Mouse (Mus musculus) kidney, adult 2 months (tissue): Measurements from ENCODE around the gene Defb29. TPM values are rescaled to one million over a fixed set of nuclear protein-coding genes. Genes with fewer than 3 reads are reported as not detected.

ENCODE experiments used
- DNase-seq: peaks from one replicate; pipeline ENCODE4 v3.0.0; 2021
- H3K27ac ChIP-seq: fragments of 200-500 bp; 2 replicates; pipeline ENCODE4 v1.5.1; 2012; ENCODE audit warnings: low read depth, low read length, control low read depth, inconsistent platforms; ENCODE audit not compliant: insufficient read depth
- H3K27me3 ChIP-seq: fragments of 200-500 bp; replicated peaks from 2 replicates; pipeline ENCODE4 v1.6.1; 2012; ENCODE audit warnings: mild to moderate bottlenecking, moderate library complexity, low read length, inconsistent platforms; ENCODE audit not compliant: control insufficient read depth, insufficient read depth
- H3K36me3 ChIP-seq: fragments of 200-500 bp; 2 replicates; pipeline ENCODE4 v1.6.1; 2012; ENCODE audit warnings: mild to moderate bottlenecking, moderate library complexity, low read length, inconsistent platforms; ENCODE audit not compliant: control insufficient read depth, insufficient read depth
- H3K4me1 ChIP-seq: fragments of 200-500 bp; 2 replicates; pipeline ENCODE4 v1.6.1; 2011; ENCODE audit warnings: low read length; ENCODE audit not compliant: control insufficient read depth, insufficient read depth
- H3K4me3 ChIP-seq: fragments of 200-500 bp; 2 replicates; pipeline ENCODE4 v1.5.1; 2011; ENCODE audit warnings: mild to moderate bottlenecking, low read depth, low read length, control low read depth; ENCODE audit not compliant: insufficient read depth
- CTCF ChIP-seq: fragments of 200-500 bp; conservative IDR thresholded peaks from 2 replicates; pipeline ENCODE4 v1.5.1; 2011; ENCODE audit warnings: low read depth, mild to moderate bottlenecking, control low read depth, low read length, moderate library complexity, mixed read lengths; ENCODE audit not compliant: insufficient read depth, insufficient read length
- POLR2A ChIP-seq: fragments of 200-500 bp; IDR thresholded peaks from one replicate; pipeline ENCODE4 v1.6.1; 2011; ENCODE audit warnings: low read depth, low read length, control low read depth
- WGBS: fragments of 180-500 bp; shearing (Covaris S2); methylation state at CpG from one replicate; pipeline ENCODE4 v1.1.7; 2018; 5-methylcytosine and 5-hydroxymethylcytosine counted together
- polyA plus RNA-seq: library from polyadenylated mRNA; depleted of rRNA; stranded (reverse); fragments of >200 nt; gene quantifications from 2 replicates; pipeline ENCODE4 v1.2.3, GENCODE M21; 2012

Gene Defb29
- polyA plus RNA-seq, 1 experiment, result 165 TPM

DNA sequence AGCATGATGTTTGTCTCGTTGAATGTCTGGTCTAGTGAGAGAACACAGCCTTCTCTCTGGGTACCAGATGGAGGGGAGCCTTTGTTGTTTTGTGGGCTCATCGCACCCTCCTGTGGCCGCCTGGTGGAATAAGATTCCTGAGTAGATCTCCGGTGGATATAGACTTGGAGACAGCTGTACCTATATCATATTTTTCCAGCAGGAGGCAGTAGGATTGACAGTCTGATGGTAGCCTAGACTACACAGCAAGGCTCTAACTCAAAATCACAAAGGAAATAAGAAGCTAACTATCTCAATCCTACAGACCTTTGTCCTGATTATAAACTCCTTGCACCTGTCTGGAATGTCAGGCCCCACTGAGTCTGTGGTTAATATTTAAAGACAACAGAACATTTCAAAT lies 4.8 kb upstream of the Defb29 start:
- H3K27ac ChIP-seq, result peak overlapping the region; percentile 70; the same call in 1 of the 2 replicates

GRCm38 (mm10) chr2:152543478-152543877 lies 3.6 kb upstream of the Defb29 start:
- Histone ChIP-seq H3K4me1 (peaks cover 8% of the 10 kb centered on the region), H3K4me3 (no peak overlapping the region), H3K27ac (peak overlapping the region; percentile 47; the same call in 1 of the 2 replicates), H3K36me3 (no peaks in the 10 kb centered on the region), H3K27me3 (no peaks in the 10 kb centered on the region)
- TF ChIP-seq CTCF (no peak), POLR2A (no peak)
- 30% methylated on average over 4 of the region's 4 CpGs for WGBS
- DNase-seq, result peak; percentile 88

More for the DNA sequence above, 4.8 kb upstream of the Defb29 start:
- TF ChIP-seq POLR2A (no peak), CTCF (peak; percentile 64)
- H3K36me3 ChIP-seq, result no peaks in the 10 kb centered on the region
- no peak overlapping the region for H3K4me3 ChIP-seq
- H3K4me1 ChIP-seq, result peaks cover 8% of the 10 kb centered on the region
- H3K27me3 ChIP-seq, result no peaks in the 10 kb centered on the region
- DNase-seq, result peak; percentile 83
- WGBS, result 10% methylated on average over 4 of the region's 4 CpGs

- no peak for DNase-seq
- Histone ChIP-seq H3K27ac (peak overlapping the region; percentile 36; the same call in 1 of the 2 replicates), H3K27me3 (no peaks in the 10 kb centered on the region), H3K36me3 (no peaks in the 10 kb centered on the region), H3K4me1 (peaks cover 8% of the 10 kb centered on the region), H3K4me3 (no peak overlapping the region)
- 77% methylated on average over 2 of the region's 2 CpGs for WGBS
- TF ChIP-seq POLR2A (no peak), CTCF (no peak)
These were observed 3.0 kb upstream of the Defb29 start for GRCm38 (mm10) chr2:152542897-152543296.

DNA sequence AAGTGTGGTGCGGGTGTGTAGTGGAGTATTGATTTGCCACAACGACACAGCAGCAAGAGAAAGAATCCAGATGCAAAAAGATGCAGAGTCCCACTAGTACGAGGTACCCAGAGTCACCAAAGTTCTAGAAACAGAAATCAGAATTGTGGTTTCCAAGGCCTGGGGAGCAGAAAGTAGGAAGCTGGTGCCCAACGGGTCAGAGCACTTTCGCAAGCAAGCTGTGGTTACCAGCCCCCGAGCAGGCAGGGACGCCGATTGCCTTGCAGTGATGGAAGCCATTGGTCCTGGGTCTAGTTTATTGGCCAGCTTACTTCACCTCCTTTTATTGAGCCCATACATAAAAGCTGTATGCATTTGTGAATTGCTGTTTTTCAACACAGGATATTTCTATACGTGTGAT lies 2.1 kb upstream of the Defb29 start:
- 89% methylated on average over 9 of the region's 9 CpGs for WGBS
- no peaks in the 10 kb centered on the region for H3K36me3 ChIP-seq
- TF ChIP-seq POLR2A (no peak), CTCF (no peak)
- no peaks in the 10 kb centered on the region for H3K27me3 ChIP-seq
- no peak for DNase-seq
- peaks cover 8% of the 10 kb centered on the region for H3K4me1 ChIP-seq
- H3K27ac ChIP-seq, result no peak overlapping the region
- H3K4me3 ChIP-seq, result no peak overlapping the region

GRCm38 (mm10) chr2:152517981-152518380 lies 21.9 kb downstream of the Defb29 start, which contains the start of gene Defb28:
Gene Defb28, plus strand, starts transcription at chr2:152518255.
- Histone ChIP-seq H3K36me3 (no peaks in the 10 kb centered on the region), H3K27me3 (no peaks in the 10 kb centered on the region), H3K4me3 (no peak within 1 kb of the TSS), H3K4me1 (0 out of 2 replicates have a peak, but pooled peaks cover 3% of the 10 kb centered on the region), H3K27ac (no peak within 1 kb of the TSS)
- WGBS, result 50% methylated on average over 4 of the region's 4 CpGs
- peak; percentile 38 for DNase-seq
- TF ChIP-seq CTCF (no peak; the same call in 1 of the 2 replicates), POLR2A (no peak)

DNA sequence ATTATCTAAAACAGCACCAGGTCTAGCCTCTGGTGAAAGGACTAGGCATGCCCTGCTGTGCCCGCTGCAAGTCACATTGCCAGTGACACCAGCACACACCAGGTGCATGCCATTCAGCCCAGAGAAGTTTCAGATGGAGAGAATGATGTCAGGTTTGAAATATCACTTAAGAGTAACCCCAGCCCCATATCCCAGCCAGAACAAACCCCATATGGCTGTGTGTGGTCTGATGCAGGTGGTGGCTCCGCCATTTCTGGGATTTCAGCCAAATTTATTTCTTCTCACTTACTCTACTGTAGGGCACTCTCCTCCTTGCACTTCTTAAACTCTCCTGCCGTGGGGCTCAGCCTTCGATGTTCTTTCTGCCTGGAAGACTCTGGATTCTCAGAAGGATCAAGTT lies 23.8 kb downstream of the Defb29 start:
- Histone ChIP-seq H3K27me3 (no peaks in the 10 kb centered on the region), H3K27ac (no peak overlapping the region), H3K36me3 (no peaks in the 10 kb centered on the region), H3K4me3 (no peak overlapping the region), H3K4me1 (0 out of 2 replicates have a peak, but pooled peaks cover 3% of the 10 kb centered on the region)
- TF ChIP-seq POLR2A (no peak), CTCF (no peak)
- DNase-seq, result no peak
- WGBS, result 39% methylated on average over 4 of the region's 4 CpGs

GRCm38 (mm10) chr2:152511592-152511991 lies 28.3 kb downstream of the Defb29 start, which contains the start of gene Defb26:
Gene Defb26, minus strand, starts transcription at chr2:152511692.
- no peaks in the 10 kb centered on the region for H3K36me3 ChIP-seq
- 73% methylated on average over 1 of the region's 1 CpGs for WGBS
- H3K27me3 ChIP-seq, result no peaks in the 10 kb centered on the region
- H3K27ac ChIP-seq, result no peak within 1 kb of the TSS
- H3K4me1 ChIP-seq, result no peaks in the 10 kb centered on the region
- DNase-seq, result no peak
- TF ChIP-seq POLR2A (no peak), CTCF (no peak)
- H3K4me3 ChIP-seq, result no peak within 1 kb of the TSS
